Comparison of ENCODE assay signal across 8 mouse cellular contexts in genomic region chr9:110651931-110652722, GRCm38 (mm10). TPM values are rescaled to one million over a fixed set of nuclear protein-coding genes. Genes with fewer than 3 reads are reported as not detected.
DNase-seq lines count a peak whose midpoint lies in the region; ATAC-seq and TF ChIP-seq lines count a peak whose summit lies in the region.

No protein-coding gene starts in this region.

- peak; percentile 52 for DNase-seq in embryo, embryonic 10 days (ENCODE audit: low spot score)
- DNase-seq in embryo, embryonic 9.5 days (ENCODE audit: extremely low spot score): no peak
- DNase-seq in adrenal gland, postnatal 36 days: peak; percentile 37 to 64
- DNase-seq in heart, postnatal 0 days (ENCODE audit: low spot score): peak; percentile 25
- DNase-seq in frontal cortex, postnatal 10 days (ENCODE audit: low spot score in 2 of 2): no peak
- DNase-seq in left cerebral cortex, adult 18-20 months (ENCODE audit: low spot score in 2 of 2): no peak

- no peaks in the 10 kb centered on the region for H3K9me3 ChIP-seq in heart, postnatal 0 days (replicated peaks; ENCODE audit: control insufficient read depth, low read length)
- no peaks in the 10 kb centered on the region for H3K9me3 ChIP-seq in limb, embryonic 13.5 days
- no peaks in the 10 kb centered on the region for H3K9me3 ChIP-seq in midbrain, embryonic 15.5 days

- peak overlapping the region; percentile 24; the same call in 1 of the 2 replicates for H3K27ac ChIP-seq in heart, postnatal 0 days (ENCODE audit: low read depth)
- H3K27ac ChIP-seq in limb, embryonic 13.5 days: no peak overlapping the region
- no peak overlapping the region for H3K27ac ChIP-seq in midbrain, embryonic 15.5 days

- ATAC-seq in heart, postnatal 0 days (ENCODE audit: insufficient read depth, low read depth): no peak
- ATAC-seq in limb, embryonic 13.5 days (ENCODE audit: low FRiP score, low read depth): no peak
- no peak for ATAC-seq in midbrain, embryonic 15.5 days (replicated peaks)

- no peaks in the 10 kb centered on the region for H3K36me3 ChIP-seq in heart, postnatal 0 days (replicated peaks; ENCODE audit: control insufficient read depth, insufficient read depth, low read length)
- H3K36me3 ChIP-seq in limb, embryonic 13.5 days: no peaks in the 10 kb centered on the region
- H3K36me3 ChIP-seq in midbrain, embryonic 15.5 days (replicated peaks): no peaks in the 10 kb centered on the region

- peak; percentile 28 for TF ChIP-seq CTCF in heart, postnatal 0 days (IDR thresholded peaks at IDR 0.05; ENCODE audit: low read depth)

- 0 out of 2 replicates have a peak overlapping the region, but pooled peaks have one; percentile 17 for H3K9ac ChIP-seq in heart, postnatal 0 days (replicated peaks; ENCODE audit: low read depth, low read length)
- H3K9ac ChIP-seq in limb, embryonic 13.5 days: peak overlapping the region; percentile 25; the same call in 1 of the 2 replicates
- no peak overlapping the region for H3K9ac ChIP-seq in midbrain, embryonic 15.5 days

- no peaks in the 10 kb centered on the region for H3K27me3 ChIP-seq in heart, postnatal 0 days (ENCODE audit: control insufficient read depth, insufficient read depth, low read length)
- H3K27me3 ChIP-seq in limb, embryonic 13.5 days: peaks cover 55% of the 10 kb centered on the region
- H3K27me3 ChIP-seq in midbrain, embryonic 15.5 days (replicated peaks): peaks cover 3% of the 10 kb centered on the region

- peaks cover 17% of the 10 kb centered on the region for H3K4me1 ChIP-seq in heart, postnatal 0 days (ENCODE audit: control insufficient read depth, insufficient read depth)
- H3K4me1 ChIP-seq in limb, embryonic 13.5 days: peaks cover 35% of the 10 kb centered on the region
- peaks cover 54% of the 10 kb centered on the region for H3K4me1 ChIP-seq in midbrain, embryonic 15.5 days

- 32% methylated on average over 13 of the region's 13 CpGs for WGBS in heart, postnatal 0 days
- WGBS in limb, embryonic 13.5 days: 25% methylated on average over 13 of the region's 13 CpGs
- 43% methylated on average over 13 of the region's 13 CpGs for WGBS in midbrain, embryonic 15.5 days

- peak overlapping the region; percentile 80 for H3K4me2 ChIP-seq in heart, postnatal 0 days (ENCODE audit: low read depth, low read length)
- peak overlapping the region; percentile 89 for H3K4me2 ChIP-seq in limb, embryonic 13.5 days (replicated peaks)
- peak overlapping the region; percentile 95 for H3K4me2 ChIP-seq in midbrain, embryonic 15.5 days

- peak overlapping the region; percentile 57; the same call in 1 of the 2 replicates for H3K4me3 ChIP-seq in heart, postnatal 0 days (ENCODE audit: low read depth, low read length)
- H3K4me3 ChIP-seq in limb, embryonic 13.5 days: peak overlapping the region; percentile 53; the same call in 1 of the 2 replicates
- H3K4me3 ChIP-seq in midbrain, embryonic 15.5 days: 0 out of 2 replicates have a peak overlapping the region, but pooled peaks have one; percentile 69

- no peak for TF ChIP-seq EP300 in heart, postnatal 0 days (IDR thresholded peaks at IDR 0.05; ENCODE audit: low read depth)

RNA-seq across cellular contexts. Expression of gene Nbeal2, which starts 1.8 kb away (rescaled TPM):
- 1 to 10 TPM; 7.2 to 8.1 TPM for total RNA-seq in adrenal gland, postnatal 36 days (2021)
- total RNA-seq in heart, postnatal 0 days (2014; rRNA removed; ENCODE audit: low replicate concordance): 11.5 and 12.9 TPM in 2 replicates
- 1.2 and 1.6 TPM in 2 replicates for polyA plus RNA-seq in heart, postnatal 0 days (2015; fragmentation: Nextera tagmentation; extraction: Ambion mirVana)
- polyA plus RNA-seq in limb, embryonic 13.5 days (2015; fragmentation: Nextera tagmentation; extraction: Ambion mirVana): 0.75 and 0.76 TPM in 2 replicates
- polyA plus RNA-seq in midbrain, embryonic 15.5 days (2015; fragmentation: Nextera tagmentation; extraction: Ambion mirVana): 5.5 and 6.4 TPM in 2 replicates
- 10 to 100 TPM in 1 of 2 experiments, 1 to 10 TPM in 1; 9.6 to 12.2 TPM for total RNA-seq in left cerebral cortex, adult 18-20 months (2021)

RNA-seq across cellular contexts. Expression of gene Ccdc12, which starts 4.2 kb away (rescaled TPM):
- 10 to 100 TPM; 61.3 to 64.7 TPM for total RNA-seq in adrenal gland, postnatal 36 days (2021)
- total RNA-seq in heart, postnatal 0 days (2014; rRNA removed; ENCODE audit: low replicate concordance): 52.9 and 95.9 TPM in 2 replicates
- polyA plus RNA-seq in heart, postnatal 0 days (2015; fragmentation: Nextera tagmentation; extraction: Ambion mirVana): 134 and 143 TPM in 2 replicates
- 106 and 107 TPM in 2 replicates for polyA plus RNA-seq in limb, embryonic 13.5 days (2015; fragmentation: Nextera tagmentation; extraction: Ambion mirVana)
- polyA plus RNA-seq in midbrain, embryonic 15.5 days (2015; fragmentation: Nextera tagmentation; extraction: Ambion mirVana): 110 and 115 TPM in 2 replicates
- total RNA-seq in left cerebral cortex, adult 18-20 months (2021): 10 to 100 TPM; 47.2 to 53.9 TPM

RNA-seq across cellular contexts. Expression of gene Nradd, which starts 27.9 kb away (rescaled TPM):
- total RNA-seq in adrenal gland, postnatal 36 days (2021): 10 to 100 TPM in 1 of 2 experiments, 1 to 10 TPM in 1; 9.0 to 15.4 TPM
- total RNA-seq in heart, postnatal 0 days (2014; rRNA removed; ENCODE audit: low replicate concordance): 7.9 and 22.8 TPM in 2 replicates
- 10.4 and 11.5 TPM in 2 replicates for polyA plus RNA-seq in heart, postnatal 0 days (2015; fragmentation: Nextera tagmentation; extraction: Ambion mirVana)
- polyA plus RNA-seq in limb, embryonic 13.5 days (2015; fragmentation: Nextera tagmentation; extraction: Ambion mirVana): 61.2 and 64.5 TPM in 2 replicates
- 30.1 and 35.4 TPM in 2 replicates for polyA plus RNA-seq in midbrain, embryonic 15.5 days (2015; fragmentation: Nextera tagmentation; extraction: Ambion mirVana)
- total RNA-seq in left cerebral cortex, adult 18-20 months (2021): 1 to 10 TPM; 2.2 to 2.9 TPM

Comparison
In these comparisons a context has a peak if more than half of its experiments do, and no peak if none do; other contexts are left out.
1. DNase-seq: peak in embryo, embryonic 10 days (single experiment), adrenal gland, postnatal 36 days (2 of 2) and heart, postnatal 0 days (single experiment); none in embryo, embryonic 9.5 days (single experiment), frontal cortex, postnatal 10 days (0 of 2) and left cerebral cortex, adult 18-20 months (0 of 2).
2. Peak in every context shown above with its lines, with median percentiles within 50 percentile points of each other: H3K4me2 ChIP-seq and H3K4me3 ChIP-seq.